Mouse (Mus musculus) cerebellum, postnatal 4 days (tissue): Measurements from ENCODE around the gene Znhit1.
A peak's percentile ranks its signal among the peaks of the same experiment; 100 is the strongest.

Experiments
- DNase-seq, 2 experiments: peaks; one replicate each; pipeline ENCODE4 v3.0.0; 2022; ENCODE audit warnings: low spot score in 2 of 2, mixed read lengths in 1 of 2

The Znhit1 gene

DNA sequence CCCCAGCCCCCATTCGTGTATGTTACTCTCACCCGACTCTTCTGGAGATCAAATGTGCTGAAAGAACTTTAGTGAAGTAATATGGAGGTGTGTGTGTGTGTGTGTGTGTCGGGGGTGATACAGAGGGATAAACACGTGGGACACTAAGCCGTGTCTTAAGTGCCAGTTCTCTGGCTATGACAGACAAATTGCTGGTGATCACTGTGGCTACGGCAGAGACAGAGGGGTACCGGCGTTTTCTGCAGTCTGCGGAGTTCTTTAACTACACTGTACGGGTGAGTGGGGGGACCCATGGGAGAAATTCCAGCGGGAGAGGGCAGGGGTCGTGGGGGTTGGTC, at the start of gene Znhit1:
Gene Znhit1 (minus strand): TSS at position 88 of the 338 bp plus-strand sequence.
- no peak for DNase-seq

DNA sequence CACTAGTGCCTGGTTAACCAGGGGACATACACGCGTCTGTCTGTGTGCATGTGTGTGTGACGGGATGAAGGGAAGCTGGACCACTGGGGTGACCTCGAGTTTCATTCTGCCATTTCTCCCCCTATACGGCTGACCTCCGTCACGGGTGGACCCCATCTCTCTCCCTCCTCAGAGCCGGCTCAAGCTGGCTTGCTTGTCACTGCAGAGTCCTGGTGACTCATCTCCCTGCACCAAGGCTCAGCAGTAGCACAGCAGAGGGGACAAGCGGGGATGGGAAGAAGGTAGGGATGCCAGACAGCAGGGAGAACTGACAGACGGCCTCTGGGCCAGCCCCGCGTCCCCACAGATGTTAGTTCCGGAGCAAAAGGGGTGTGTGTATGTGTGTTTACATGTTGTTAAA, 48.4 kb upstream of the Znhit1 start:
- DNase-seq, result no peak

DNA sequence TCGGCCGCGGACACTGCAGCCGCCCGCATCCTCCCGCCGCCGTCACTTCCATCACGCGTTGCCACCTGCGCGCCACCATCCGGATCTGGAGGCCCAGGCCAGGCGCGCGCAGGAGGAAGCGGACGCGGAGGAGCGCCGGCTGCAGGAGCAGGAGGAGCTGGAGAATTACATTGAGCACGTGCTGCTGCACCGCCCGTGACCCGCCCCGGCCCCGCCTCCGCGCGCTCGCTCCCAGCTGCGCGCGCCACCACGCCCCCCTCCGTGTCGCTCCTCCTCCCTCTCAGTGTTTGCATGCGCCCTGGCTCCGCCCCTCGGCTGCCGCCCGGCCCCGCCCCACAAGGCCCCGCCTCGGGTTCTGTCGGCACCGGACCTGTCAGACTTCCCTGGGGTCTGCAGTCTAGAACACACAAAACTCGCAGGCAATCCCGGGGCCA, 44.8 kb upstream of the Znhit1 start:
- peak; percentile 71 to 88 for DNase-seq

DNA sequence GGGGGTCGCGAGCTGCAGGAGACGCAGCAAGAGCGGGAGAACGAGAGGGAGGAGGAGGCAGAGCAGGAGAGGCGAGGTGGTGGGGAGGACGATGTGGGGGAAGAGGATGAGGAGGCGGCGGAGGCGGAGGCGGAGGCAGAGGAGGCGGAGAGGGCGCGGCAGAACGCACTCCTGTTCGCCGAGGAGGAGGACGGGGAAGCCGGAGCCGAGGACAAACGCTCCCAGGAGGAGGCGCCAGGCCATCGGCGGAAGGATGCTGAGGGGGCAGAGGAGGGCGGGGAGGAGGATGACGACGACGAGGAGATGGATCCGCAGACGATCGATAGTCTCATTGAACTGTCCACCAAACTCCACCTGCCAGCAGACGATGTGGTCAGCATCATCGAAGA, 44.2 kb upstream of the Znhit1 start:
- peak; percentile 54 to 56 for DNase-seq

DNA sequence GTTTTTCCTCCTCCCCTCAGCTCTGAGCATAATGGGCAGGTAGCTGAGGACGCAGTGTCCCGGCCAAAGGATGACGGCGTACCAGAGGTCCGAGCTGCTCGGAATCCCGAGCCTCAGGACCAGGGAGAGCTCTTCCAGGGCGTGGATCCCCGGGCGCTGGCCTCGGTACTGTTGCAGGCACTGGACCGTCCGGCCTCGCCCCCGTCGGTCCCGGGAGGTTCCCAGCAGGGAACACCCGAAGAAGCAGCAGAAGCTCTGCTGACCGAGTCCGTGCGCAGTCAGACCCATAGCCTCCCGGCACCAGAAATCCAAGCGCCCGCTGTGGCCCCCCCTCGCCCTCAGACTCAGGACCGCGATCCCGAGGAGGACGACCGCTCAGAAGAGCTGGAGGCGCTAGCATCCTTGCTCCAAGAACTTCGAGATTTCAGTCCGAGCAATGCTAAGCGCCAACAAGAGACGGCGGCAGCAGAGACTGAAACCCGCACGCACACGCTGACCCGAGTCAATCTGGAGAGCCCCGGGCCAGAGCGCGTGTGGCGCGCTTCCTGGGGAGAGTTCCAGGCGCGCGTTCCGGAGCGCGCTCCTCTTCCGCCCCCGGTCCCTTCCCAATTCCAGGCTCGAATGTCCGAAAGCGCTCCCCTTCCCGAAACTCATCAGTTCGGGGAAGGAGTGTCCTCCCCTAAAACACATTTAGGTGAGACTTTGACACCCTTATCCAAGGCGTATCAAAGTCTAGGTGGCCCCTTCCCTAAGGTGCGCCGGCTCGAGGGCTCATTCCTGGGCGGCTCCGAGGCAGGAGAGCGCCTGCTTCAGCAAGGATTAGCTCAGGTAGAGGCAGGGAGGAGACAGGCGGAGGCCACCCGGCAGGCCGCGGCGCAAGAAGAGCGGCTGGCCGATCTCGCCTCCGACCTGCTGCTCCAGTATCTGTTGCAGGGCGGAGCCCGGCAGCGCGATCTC, 43.5 kb upstream of the Znhit1 start:
- DNase-seq, result no peak

DNA sequence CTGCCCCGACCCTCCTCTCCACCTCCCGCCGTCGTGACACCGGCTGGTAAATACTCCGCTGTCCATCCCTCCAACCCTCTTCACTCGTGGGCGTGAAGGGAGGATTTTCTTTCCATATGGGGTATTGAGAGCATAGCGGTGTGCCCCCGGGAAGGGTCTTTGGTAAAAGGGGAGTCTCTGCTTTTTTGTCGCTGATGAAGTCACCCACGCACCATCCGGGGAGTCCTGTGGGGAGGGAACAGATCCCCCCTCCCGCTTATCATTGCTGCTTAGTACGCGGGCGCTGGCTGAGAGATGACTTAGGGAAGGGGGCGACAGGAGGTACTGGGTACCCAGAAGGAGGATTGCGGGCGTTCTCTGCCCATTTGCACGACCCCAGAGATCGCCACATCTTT, 42.6 kb upstream of the Znhit1 start:
- DNase-seq, result no peak

DNA sequence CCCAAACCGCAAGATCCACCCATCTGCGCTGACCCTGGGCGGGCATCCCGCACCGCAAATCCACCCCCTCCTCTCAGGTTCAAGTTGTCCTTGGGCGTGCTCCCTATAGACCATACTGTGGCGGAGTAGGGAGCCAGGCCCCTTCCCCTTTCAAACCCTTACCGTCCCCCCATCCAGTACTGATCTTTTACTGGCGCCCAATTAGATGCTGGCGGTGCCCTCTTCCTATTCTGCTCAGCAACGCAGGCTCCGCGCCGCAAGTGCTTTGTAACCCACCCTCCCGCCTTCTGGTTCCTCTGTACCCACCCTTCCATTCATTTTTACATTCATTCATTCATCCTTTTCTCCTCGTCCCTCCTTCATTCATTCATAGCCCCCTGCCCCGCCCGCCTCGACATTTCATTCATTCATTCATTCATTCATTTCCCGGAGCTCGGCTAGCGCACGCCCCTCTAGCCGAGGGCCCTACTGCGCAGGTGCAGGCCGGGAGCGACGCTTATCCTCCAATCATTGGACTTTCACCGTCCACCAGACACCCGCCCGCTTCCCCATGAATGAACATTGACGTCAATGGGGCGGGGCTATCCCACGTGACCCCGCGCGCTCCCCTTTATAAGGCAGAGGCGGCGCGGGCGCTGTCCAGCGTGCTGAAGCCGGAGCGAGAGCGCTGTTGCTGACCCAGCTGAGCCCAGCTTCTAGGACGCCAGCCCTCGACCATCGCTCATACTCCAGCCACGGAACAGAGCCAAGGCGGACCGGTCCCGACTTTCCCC, 42.0 kb upstream of the Znhit1 start:
- DNase-seq, result peak; percentile 94 to 97

DNA sequence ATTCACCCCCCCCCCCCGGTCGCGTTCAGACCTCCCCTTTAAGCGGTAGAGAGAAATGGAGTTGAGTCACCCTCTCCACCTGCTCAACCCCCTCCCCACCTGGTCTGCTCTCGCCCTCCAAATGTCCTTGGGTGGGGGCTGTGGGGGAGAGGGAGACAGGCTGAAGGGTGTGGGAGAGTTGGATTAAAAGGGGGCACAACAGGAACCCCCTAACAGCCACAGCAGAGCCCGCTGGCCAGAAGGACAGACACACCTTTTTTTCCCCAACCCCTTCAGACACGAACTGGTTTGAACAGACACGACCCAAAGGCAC, 41.4 kb upstream of the Znhit1 start:
- no peak for DNase-seq

DNA sequence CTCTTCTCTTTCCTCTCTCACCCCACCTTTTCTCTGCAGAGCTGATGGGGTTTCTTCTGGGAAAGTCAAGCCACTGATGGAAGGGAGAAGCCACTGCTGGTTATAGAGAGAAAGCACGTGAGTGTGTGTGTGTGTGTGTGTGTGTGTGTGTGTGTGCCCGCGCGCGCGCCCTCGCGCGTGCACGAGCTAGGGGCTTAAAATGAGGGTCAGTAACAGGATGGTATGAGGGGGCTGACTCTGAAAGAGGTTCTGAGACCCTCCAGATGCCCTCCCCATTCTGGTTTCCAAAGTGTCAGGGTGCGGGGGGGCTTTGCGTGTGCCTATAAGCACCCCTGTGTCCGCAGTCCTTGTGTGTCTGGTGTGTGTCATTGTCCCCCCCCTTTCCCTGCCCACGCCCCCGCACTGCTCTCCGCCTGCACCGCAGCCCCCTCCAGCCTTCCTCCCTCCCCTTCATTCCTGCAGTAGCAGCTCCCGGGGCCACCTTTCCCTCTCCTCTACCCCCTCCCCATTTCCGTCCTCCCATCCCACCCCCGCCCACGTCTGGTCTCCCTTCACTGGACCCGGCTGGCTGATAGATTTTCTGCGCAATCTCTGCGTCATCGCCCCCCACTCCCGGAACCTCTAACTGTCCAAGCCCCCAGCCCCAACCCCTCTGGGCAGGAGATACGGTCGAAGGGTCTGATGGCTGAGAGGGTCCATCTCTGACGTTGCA, 40.9 kb upstream of the Znhit1 start:
- DNase-seq, result peak in 1 of 2 experiments; percentile 46

DNA sequence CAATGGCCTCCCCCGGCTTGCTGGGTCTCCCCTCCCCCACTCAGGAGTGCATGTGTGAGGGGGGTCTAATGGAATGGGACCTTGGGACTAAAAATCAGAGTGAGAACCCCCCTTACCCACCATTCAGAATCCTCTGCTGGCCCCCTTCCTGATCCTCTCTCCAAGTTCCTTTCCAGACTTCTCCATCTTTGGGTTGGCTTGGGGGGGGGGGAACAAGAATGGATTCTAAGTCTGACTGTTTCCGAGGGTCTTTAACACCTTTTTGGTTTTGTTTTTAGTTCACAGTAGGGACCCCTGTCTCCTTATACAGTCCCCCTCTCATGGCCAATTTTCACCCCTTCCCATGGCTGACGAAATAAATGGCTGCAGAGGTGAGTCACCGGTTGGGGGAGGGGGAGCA, 38.3 kb upstream of the Znhit1 start, which contains the start of gene Vgf:
Gene Vgf (plus strand): TSS at position 301 of the 400 bp plus-strand sequence.
- DNase-seq, result no peak

DNA sequence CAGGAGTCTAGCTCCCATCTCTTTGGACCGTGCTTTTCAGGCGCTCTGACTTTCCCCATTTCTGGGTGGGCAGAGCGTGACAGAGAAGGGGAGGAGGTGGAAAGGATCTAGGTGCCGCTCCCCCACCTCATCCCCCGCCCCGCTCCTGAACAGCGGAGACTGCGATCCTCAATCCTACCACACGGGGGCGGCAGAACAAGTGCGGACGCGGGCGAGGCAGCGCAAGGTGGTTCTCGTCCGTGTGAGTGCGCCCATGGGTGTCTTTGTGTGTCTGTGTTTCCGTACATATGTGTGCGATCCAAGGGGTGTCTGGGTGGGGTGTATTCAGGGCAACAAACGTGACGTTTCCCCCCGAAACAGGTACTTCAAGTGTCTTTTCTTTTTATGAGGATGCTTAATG, 37.3 kb upstream of the Znhit1 start:
- DNase-seq, result peak; percentile 88 to 91

DNA sequence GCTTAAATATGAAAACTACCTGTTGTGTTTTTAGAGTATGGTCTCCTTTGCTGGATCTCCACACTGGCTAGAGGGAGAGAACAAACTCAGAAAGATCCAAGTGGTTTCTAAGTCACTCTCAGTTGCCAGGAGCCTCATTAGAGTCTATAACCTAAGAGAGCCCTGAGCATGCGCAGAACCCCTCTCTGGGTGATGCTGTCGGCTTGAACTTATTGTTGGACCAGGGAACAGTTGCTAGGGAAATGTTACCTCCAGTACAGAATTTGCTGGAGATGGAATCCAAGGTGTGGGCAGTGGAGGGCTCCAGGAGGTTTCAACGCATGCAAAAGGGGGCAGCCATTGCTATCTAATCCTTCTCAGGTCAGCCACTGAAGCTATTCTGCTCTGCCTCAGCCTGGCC, 36.5 kb upstream of the Znhit1 start:
- DNase-seq, result no peak

DNA sequence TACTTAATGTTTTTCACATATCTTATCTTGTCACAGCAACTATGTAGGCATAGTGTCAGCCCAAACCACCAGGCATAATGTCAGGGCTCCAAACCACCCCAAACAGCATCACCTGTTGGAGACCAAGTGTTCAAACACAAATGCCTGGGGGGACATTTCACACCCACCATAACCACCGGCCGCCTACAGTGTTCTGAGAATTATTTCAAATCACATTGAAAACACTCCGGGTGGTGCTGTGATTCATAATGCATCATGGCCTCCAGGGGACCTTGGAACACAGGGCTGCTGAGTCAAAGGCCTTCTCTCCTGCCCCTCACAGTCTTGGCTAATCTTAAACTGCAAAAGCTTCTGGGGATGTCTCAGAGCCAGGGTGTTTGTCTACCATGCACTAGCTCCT, 28.1 kb upstream of the Znhit1 start:
- peak in 1 of 2 experiments; percentile 16 for DNase-seq

DNA sequence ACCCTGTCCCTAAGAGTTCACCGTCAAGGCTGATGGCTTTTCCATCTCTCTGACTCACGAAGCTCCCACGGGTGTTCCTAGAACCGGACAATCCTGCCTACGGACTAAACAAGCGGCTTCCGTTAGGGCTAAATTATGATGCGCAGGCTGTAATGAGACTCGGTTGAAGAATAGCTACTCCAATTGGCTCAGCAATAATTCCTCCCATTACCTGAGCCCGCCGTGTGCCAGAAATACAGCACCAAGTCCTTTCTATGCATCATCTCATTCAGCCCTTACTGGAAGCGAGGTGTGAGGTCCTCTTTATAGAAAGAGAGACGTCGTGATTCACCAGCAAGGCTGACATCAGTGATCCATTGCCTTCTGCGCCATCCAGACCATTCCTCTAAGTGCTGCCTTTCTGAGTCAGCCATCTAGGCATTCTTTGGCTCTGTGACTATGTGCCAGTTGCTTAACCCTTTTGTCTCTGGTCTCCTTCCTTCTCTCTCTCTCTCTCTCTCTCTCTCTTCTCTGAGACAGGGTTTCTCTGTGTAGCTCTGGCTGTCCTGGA, 24.7 kb upstream of the Znhit1 start:
- DNase-seq, result no peak

DNA sequence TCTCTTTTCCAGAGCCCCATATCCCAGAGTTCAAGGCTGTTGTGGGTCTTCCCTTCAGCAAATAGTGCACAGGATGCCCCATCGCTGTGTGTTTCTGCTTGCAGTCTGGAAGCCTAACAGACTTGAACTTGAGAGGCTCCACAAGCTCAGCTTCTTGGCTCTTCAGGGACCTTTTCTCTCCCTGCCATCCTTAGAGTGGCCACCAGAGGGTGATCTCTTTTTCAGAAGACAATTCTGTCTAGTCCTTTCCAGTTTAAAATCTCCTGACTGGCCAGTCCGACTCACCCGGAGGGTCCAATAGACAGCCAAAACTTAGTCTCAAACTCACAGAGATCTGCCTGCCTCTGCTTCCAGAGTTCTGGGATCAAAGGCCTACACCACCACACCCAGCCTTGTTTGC, 22.2 kb upstream of the Znhit1 start:
- peak in 1 of 2 experiments; percentile 63 for DNase-seq

DNA sequence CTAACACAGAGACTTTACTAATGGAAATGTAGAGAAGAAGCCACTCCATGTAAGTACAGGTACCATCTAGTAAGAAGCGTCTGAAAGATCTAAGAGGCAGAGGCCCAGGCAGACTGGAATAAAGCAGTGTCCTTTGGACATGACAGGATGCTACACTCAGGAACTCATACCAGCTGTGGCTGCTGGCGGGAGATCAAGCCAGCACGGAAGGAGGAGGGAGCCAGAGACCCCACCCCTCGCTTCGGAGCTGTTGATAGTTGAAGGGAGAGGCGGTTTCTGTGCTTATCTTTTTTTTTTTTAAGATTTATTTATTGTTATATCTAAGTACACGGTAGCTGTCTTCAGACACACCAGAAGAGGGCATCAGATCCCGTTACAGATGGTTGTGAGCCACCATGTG, 19.5 kb upstream of the Znhit1 start:
- no peak for DNase-seq

DNA sequence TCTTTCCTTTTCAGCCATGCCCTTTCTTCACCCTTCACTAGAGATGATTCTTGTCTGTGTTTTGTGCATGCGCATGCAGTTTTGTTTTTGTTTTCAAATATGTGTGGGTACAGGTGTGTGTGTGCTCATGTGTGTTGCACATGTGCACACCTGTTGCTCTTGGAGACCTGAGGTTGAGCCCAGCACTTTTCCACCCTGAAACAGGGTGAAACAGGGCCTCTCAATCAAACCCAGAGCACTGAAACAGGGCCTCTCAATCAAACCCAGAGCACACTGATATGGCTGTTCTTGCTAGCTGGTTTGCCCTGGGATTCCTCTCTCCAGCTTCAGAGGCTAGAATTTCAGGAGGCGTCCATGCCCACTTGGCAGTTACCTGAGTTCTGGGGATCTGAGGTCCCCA, 12.8 kb upstream of the Znhit1 start:
- no peak for DNase-seq

DNA sequence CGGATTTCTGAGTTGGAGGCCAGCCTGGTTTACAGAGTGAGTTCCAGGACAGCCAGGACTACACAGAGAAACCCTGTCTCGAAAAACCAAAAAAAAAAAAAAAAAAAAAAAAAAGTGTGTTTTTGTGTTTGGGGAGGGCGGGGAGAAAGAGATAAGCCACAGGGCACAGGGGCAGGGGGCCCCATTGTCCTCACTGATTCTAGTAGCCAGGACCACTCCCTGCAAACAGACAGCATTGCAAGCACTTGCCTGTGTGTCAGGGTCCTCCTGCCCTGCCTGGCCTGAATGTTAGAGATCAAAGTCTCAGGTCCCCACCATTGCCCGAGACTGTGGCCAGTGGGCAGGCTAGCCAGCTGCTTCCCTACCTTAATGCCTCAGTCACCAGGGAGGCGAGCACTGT, 11.6 kb upstream of the Znhit1 start:
- no peak for DNase-seq

DNA sequence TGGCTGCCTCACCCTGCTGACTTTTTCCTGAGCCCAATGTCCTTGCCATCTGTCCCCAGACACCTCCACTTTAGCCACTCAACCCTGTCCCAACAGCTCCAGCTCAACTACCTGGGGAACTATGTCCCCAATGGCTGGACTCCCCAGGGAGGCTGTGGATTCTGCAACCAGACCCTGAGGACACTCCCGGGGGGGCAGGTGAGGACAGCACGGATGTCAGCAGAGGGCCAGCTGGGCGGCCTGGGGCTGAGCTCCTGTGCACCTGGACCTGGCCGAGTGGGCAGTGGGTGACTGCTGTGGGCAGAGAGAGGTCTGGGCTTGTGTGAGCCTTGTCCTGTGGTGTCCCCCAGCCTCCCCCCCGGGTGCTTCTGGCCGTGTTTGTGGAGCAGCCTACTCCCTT, 2.0 kb upstream of the Znhit1 start:
- DNase-seq, result no peak

DNA sequence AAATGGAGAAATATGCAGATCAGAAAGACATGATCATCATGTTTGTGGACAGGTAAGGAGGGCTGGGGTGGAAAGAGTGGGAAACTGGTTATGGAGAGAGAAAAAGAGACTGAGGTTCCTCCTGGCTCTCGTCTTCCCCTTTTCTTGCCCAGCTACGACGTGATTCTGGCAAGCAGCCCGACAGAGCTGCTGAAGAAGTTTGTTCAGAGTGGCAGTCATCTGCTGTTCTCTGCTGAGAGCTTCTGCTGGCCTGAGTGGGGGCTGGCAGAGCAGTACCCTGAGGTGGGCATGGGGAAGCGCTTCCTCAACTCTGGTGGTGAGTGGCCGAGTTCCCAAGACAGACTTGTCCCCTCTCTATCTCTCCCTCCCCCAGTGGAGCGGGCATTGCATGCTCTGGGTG, 599 bp upstream of the Znhit1 start:
- DNase-seq, result peak in 1 of 2 experiments; percentile 30

DNA sequence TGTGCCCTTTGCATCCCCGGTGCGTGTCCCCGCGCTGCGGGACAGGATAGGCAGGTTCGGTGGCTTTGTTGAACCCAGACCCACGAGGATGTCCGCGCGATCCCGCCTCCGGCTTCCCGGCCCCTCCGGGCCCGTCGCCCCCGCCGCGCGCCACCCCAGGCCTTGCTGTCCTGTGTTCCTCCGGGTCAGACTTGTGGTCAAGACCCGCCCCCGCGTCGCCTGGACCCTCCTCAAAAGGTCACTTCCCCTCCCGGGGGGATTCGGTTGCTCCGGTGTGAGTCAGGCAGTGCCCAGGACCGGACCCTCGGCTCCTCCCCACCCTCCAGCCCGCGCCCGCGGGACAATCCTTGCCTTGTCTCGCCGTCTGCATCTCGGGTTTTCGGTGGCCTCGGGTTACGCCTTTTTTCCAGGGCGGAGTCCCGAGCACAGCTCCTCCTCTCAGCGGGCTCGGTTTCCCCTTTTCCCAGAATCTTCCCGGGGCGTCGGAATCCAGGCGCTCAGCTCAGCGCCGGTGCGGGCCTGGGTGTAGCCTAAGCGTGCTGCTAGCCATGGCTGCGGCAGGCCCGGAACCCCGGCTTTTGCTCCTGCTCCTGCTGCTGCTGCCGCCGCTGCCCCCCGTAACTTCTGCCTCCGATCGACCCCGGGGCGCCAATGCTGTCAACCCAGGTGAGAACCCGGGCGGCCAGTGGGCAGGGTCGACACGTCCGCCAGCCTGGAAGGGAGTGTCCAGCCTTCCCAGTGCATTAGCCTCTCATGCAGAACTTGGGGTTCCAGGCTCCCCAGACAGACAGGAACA, 485 bp downstream of the Znhit1 start:
- peak; percentile 58 to 72 for DNase-seq
